Mouse (Mus musculus) neural tube, embryonic 12.5 days (tissue): ENCODE results near the gene Fam83f. TPM values are rescaled to one million over a fixed set of nuclear protein-coding genes. Genes with fewer than 3 reads are reported as not detected.

Source experiments
- ATAC-seq: fragments of 200-750 bp; cut with Nextera tagmentation; 2 replicates; pipeline ENCODE4 v1.8.0; 2017; ENCODE audit warnings: low read depth, mild to moderate bottlenecking, moderate TSS enrichment, moderate library complexity; ENCODE audit not compliant: low FRiP score
- H3K27ac ChIP-seq: fragments of 300-500 bp; sonication (generic); 2 replicates; pipeline ENCODE4 v1.5.1; 2016
- H3K27me3 ChIP-seq: fragments of 300-500 bp; sonication (generic); replicated peaks from 2 replicates; pipeline ENCODE4 v1.6.1; 2016; ENCODE audit warnings: mild to moderate bottlenecking
- H3K36me3 ChIP-seq: fragments of 300-500 bp; sonication (generic); 2 replicates; pipeline ENCODE4 v1.6.1; 2016; ENCODE audit warnings: mild to moderate bottlenecking
- H3K4me1 ChIP-seq: fragments of 300-500 bp; sonication (generic); 2 replicates; pipeline ENCODE4 v1.6.1; 2016
- H3K4me2 ChIP-seq: fragments of 300-500 bp; sonication (generic); replicated peaks from 2 replicates; pipeline ENCODE4 v1.6.1; 2016; ENCODE audit warnings: mild to moderate bottlenecking
- H3K4me3 ChIP-seq: fragments of 300-500 bp; sonication (generic); 2 replicates; pipeline ENCODE4 v1.5.1; 2016
- H3K9ac ChIP-seq: fragments of 300-500 bp; sonication (generic); 2 replicates; pipeline ENCODE4 v1.6.1; 2016; ENCODE audit warnings: mild to moderate bottlenecking
- H3K9me3 ChIP-seq: fragments of 300-500 bp; sonication (generic); 2 replicates; pipeline ENCODE4 v1.6.1; 2016; ENCODE audit warnings: mild to moderate bottlenecking
- WGBS: fragments of 180-500 bp; shearing (Covaris S2); methylation state at CpG from one replicate; pipeline ENCODE4 v1.1.7; 2016; 5-methylcytosine and 5-hydroxymethylcytosine counted together
- polyA plus RNA-seq: library from polyadenylated mRNA; unstranded; fragments of >200 nt; fragmentation: Nextera tagmentation; extraction: Ambion mirVana; gene quantifications from 2 replicates; pipeline ENCODE4 v1.2.1, GENCODE M21; 2016

The Fam83f gene
- polyA plus RNA-seq, 1 experiment from 2014 or later = 0.57 TPM

DNA sequence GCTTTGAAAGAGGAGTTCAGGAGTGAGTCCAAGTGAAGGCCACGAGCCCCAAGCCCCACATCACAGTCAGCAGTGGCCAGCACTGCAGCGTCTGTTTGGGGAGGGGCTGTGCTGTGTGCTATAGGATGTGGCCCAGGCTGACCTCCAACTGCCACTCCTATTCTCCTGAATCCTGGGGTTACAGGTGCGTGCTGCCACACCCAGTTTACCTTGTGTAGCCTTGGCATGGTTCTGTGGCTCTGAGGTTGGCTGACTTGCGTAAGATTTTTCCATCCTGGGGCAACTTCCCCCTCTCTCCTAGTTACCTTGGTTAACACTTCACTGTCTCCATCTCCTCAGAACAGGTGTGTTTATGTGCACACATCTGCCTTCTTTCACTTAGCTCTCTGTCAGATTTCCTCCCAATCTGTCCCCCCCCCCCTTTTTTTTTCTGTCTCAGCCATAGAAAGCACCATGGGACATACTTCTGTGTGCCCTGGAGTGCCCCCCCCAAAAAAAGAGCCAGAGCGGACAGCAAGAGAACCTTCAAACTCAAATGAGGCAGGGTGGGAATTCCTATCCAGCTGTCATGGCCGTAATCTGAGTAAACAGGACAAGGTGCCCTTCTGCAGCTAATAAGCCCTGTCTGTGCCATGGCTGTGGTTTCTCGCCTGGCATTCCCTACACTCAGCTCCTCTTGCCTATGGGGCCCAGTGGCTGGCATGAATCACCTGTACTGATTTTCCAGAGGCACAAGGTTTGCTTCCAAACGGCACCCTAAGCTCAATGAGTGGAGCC lies 30.0 kb downstream of the Fam83f start:
- no peak for ATAC-seq
- WGBS = 76% methylated on average over 8 of the region's 8 CpGs
- H3K4me2 ChIP-seq = no peak overlapping the region
- H3K36me3 ChIP-seq = no peaks in the 10 kb centered on the region
- H3K9ac ChIP-seq = no peak overlapping the region
- no peak overlapping the region for H3K27ac ChIP-seq
- H3K27me3 ChIP-seq = no peaks in the 10 kb centered on the region
- peaks cover 14% of the 10 kb centered on the region; the same call in 1 of the 2 replicates for H3K4me1 ChIP-seq
- H3K4me3 ChIP-seq = no peak overlapping the region
- H3K9me3 ChIP-seq = no peaks in the 10 kb centered on the region

DNA sequence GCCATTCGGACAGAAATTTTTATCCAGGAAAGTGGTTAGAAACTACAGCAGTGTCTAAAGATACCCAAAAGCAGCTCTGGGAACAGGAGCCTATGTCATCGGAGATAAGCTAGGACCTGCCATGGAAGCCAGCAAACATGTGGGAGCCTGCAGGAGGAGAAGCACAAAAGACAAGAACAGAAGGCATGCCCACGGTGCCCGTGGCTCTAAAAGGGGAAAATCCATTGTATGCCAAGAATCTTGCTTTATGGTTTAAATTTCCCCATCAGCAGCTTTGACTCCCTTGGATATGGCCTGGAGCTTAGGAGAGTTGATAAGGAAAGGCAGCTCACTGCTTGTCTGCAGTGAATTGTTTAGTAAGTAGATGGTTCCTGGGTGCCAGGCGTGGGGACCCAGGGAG lies 31.3 kb downstream of the Fam83f start:
- Histone ChIP-seq H3K36me3 (no peaks in the 10 kb centered on the region), H3K9ac (no peak overlapping the region), H3K4me3 (no peak overlapping the region), H3K27me3 (no peaks in the 10 kb centered on the region), H3K9me3 (no peaks in the 10 kb centered on the region), H3K4me2 (no peak overlapping the region), H3K27ac (no peak overlapping the region), H3K4me1 (peaks cover 15% of the 10 kb centered on the region; the same call in 1 of the 2 replicates)
- 85% methylated on average over 5 of the region's 5 CpGs for WGBS
- no peak for ATAC-seq

DNA sequence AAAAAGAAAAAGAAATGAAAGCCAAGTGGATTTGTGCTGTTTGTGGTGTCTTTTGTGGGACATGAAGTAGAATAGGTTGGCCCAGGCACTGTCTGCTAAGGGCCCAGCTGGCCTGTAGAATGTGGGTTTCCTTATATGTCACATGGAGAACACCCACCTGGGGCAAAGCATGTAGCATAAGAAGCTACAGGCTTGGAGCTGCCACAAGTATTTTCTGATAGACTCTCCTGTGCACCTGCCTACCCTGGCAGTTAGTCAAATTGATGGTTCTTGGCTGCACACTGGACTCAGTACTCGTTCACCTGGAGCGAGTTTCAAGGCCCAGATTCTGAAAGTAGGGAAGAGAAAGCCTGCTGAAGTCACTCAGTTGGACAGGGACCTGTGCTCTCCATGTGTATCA lies 31.8 kb downstream of the Fam83f start:
- 81% methylated on average over 2 of the region's 2 CpGs for WGBS
- Histone ChIP-seq H3K4me3 (no peak overlapping the region), H3K27me3 (no peaks in the 10 kb centered on the region), H3K9me3 (no peaks in the 10 kb centered on the region), H3K4me1 (peaks cover 11% of the 10 kb centered on the region; the same call in 1 of the 2 replicates), H3K9ac (no peak overlapping the region), H3K27ac (no peak overlapping the region), H3K36me3 (no peaks in the 10 kb centered on the region), H3K4me2 (no peak overlapping the region)
- ATAC-seq = no peak

DNA sequence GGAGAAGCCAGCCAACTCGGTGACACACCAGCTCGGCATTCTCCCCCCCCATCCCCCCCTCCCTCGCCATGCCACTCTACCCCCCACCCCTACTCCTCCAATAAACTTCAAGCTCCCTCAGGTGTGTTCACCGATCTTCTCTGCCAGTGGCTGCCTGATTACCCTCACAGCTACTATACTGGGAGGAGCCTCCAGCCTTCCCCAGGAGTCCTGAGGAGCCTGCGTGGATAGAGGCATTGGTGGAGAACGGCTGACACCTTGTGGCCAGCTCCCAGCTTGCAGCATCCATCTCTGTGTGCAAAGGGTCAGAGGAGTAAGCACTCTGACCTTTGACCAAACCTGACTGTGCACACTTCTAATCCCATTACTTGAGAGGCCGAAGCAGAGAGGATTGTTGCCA lies 32.6 kb downstream of the Fam83f start:
- H3K4me1 ChIP-seq = peaks cover 11% of the 10 kb centered on the region; the same call in 1 of the 2 replicates
- no peak overlapping the region for H3K27ac ChIP-seq
- 9% methylated on average over 7 of the region's 7 CpGs for WGBS
- no peak overlapping the region for H3K9ac ChIP-seq
- no peak overlapping the region for H3K4me3 ChIP-seq
- H3K27me3 ChIP-seq = no peaks in the 10 kb centered on the region
- H3K4me2 ChIP-seq = 0 out of 2 replicates have a peak overlapping the region, but pooled peaks have one; percentile 27
- no peaks in the 10 kb centered on the region for H3K36me3 ChIP-seq
- ATAC-seq = peak; percentile 64
- no peaks in the 10 kb centered on the region for H3K9me3 ChIP-seq

DNA sequence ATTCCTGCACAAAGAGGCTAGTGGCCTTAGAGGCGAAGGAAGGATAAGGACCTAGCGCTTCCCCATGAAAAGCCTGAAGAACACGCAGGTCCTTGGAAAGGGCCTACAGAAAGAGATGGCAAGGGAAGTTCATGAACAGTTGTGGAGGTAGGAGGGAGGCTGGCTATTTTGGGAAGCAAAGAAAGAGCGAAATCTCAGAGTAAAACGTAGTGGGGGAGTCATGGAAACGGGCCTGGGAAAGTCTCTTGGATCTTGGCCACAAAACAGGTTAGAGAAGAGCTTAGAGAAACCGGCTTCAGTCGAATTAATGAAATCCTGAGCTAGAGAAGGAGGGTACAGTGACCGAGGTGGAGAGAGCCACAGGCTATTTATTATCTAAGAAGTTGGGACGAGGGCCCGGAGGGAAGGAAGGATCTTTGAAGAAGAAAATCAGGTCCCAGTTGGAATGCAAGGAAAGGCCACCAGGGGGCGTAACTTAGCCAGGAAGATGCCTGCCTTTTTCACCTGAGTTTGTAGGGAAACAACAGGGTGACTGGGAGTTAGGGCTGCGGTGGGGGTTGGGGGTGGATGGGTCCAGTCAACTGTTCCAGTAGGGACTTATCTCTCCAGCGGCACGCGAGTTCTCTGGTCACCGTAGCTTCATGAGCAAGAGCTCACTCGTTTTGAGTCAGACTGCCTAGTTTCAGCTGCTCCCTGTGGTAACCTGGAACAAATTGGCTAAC lies 34.3 kb downstream of the Fam83f start:
- H3K4me1 ChIP-seq = peaks cover 11% of the 10 kb centered on the region; the same call in 1 of the 2 replicates
- no peak overlapping the region for H3K9ac ChIP-seq
- no peak overlapping the region for H3K27ac ChIP-seq
- H3K4me3 ChIP-seq = peak overlapping the region; percentile 11; the same call in 1 of the 2 replicates
- no peaks in the 10 kb centered on the region for H3K9me3 ChIP-seq
- peak overlapping the region; percentile 56 for H3K4me2 ChIP-seq
- 31% methylated on average over 18 of the region's 18 CpGs for WGBS
- H3K36me3 ChIP-seq = no peaks in the 10 kb centered on the region
- no peak for ATAC-seq
- H3K27me3 ChIP-seq = no peaks in the 10 kb centered on the region

DNA sequence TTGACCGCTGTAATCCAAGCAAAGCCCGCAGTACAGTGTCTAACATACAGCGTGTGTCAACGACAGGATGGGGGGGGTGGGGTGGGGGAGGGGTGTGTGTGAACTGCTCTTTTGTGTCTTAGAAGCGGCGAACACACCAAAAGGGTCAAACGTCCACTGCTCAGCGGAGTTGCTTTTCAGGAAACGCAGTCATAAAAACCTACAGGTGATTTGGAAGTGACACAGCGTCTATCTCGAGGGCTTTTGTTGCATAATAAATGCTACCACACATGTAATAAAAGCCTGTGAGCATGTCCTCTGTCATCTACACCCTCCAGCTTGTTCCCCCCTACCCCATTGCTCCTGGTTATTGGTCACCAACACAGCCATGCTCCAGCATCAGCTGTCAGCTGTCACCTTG lies 34.9 kb downstream of the Fam83f start:
- Histone ChIP-seq H3K4me3 (peak overlapping the region; percentile 11; the same call in 1 of the 2 replicates), H3K36me3 (no peaks in the 10 kb centered on the region), H3K27ac (no peak overlapping the region), H3K4me1 (peaks cover 11% of the 10 kb centered on the region; the same call in 1 of the 2 replicates), H3K9ac (no peak overlapping the region), H3K9me3 (no peaks in the 10 kb centered on the region), H3K4me2 (peak overlapping the region; percentile 56), H3K27me3 (no peaks in the 10 kb centered on the region)
- 16% methylated on average over 11 of the region's 11 CpGs for WGBS
- no peak for ATAC-seq

DNA sequence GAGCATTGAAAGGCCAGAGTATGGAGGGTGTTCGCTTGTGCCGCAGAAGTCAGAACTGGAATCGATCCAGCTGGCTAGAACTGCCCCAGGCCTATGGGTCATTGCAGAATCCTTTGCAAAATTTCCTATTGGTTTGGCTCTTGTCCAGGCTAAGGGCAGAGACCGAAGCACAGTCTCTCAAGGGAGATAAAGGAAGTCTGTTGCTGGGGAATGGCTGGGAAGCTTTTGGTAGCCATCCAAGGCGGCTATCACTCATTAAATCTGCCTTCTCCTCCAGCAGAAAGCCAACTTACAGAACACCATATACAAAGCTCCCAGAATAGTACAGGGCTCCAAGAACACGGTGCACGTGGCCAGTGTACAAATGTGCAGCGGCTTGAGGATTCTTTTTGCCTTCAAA lies 35.4 kb downstream of the Fam83f start:
- Histone ChIP-seq H3K27me3 (no peaks in the 10 kb centered on the region), H3K4me2 (peak overlapping the region; percentile 56), H3K4me3 (no peak overlapping the region), H3K9me3 (no peaks in the 10 kb centered on the region), H3K4me1 (peaks cover 13% of the 10 kb centered on the region), H3K9ac (no peak overlapping the region), H3K36me3 (no peaks in the 10 kb centered on the region), H3K27ac (peak overlapping the region; percentile 26; the same call in 1 of the 2 replicates)
- ATAC-seq = no peak
- 63% methylated on average over 8 of the region's 8 CpGs for WGBS

DNA sequence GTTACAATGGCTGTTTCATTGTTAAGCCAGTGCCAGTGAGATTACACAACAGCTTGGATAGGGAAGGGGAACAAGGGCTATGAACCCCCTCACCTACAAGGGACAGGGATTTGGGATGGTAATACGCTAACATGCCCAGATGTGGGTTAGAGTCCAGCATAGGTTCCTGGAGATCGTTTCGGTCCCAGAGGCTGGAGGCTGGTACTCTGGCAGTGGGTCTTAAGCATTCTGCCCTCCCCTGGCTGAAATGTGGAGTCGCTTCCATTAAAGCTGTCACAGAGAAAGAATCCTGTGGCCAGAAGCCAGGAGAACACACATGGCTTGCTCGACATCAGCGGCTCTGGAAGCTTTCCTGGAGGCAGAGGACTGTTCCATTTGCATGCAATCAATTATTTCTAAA lies 37.9 kb downstream of the Fam83f start:
- Histone ChIP-seq H3K27me3 (no peaks in the 10 kb centered on the region), H3K4me3 (no peak overlapping the region), H3K27ac (no peak overlapping the region), H3K9me3 (no peaks in the 10 kb centered on the region), H3K9ac (no peak overlapping the region), H3K4me1 (peaks cover 16% of the 10 kb centered on the region), H3K4me2 (no peak overlapping the region), H3K36me3 (no peaks in the 10 kb centered on the region)
- no peak for ATAC-seq
- 59% methylated on average over 6 of the region's 6 CpGs for WGBS

DNA sequence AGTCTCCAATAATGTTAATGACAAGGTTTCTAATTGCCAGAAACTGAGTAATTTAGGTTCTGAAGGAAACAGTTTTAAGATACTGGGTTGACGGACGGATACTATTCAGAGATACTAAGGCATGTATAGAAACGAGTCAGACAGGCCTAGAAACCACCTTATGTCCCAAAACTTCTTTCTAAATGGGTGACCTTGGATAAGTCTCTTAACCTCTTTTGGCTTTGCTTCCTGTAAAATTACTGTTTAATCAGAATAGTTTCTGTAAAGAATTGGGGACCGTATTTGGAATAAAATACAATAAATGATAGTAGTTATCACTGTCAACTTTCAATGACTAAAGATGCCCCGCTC lies 38.6 kb downstream of the Fam83f start:
- Histone ChIP-seq H3K4me3 (no peak overlapping the region), H3K9me3 (no peaks in the 10 kb centered on the region), H3K36me3 (no peaks in the 10 kb centered on the region), H3K9ac (no peak overlapping the region), H3K27me3 (no peaks in the 10 kb centered on the region), H3K4me1 (peaks cover 16% of the 10 kb centered on the region), H3K4me2 (peak overlapping the region; percentile 94), H3K27ac (no peak overlapping the region)
- WGBS = 18% methylated on average over 5 of the region's 5 CpGs
- ATAC-seq = no peak

DNA sequence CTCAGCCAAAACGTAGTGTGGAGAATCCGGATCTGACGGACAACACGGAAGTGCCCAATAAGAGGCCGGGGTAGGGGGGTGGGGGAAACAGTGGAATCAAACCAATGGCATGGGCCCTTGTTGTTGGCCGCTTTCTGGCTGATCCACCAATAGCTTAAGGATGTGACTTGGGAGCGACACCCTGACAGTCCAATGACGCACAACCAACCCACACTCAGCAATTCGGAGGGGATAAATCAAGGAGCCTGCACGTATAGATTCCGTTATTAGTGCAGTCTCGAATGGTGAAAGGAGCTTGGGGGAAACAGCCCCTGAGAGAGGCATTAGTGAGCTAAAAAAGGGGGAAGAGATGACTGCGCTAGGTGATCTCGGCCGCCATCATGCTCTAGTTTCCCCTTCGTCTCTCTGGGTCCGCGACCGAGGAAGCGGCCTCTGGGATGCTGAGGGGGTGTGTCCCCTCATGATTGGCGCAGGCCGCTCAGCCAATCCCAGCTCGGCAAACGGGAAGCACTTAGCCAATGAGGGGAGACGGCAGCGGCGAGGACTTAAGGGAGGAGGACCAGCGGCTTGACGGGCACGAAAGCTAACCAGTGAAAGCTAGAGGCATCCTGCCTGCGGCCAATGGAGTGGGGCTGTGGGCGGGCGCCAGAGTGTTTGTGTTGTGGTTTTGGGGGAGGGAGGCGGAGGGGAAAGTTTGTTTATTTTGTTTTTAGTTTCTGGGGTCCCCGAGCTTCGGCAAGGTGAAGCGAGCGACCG lies 39.1 kb downstream of the Fam83f start, which contains the start of gene Tnrc6b:
TSS of gene Tnrc6b (plus strand) at position 706 of the 756 bp plus-strand sequence.
- Histone ChIP-seq H3K4me2 (peak within 1 kb of the TSS; percentile 94), H3K9ac (peak within 1 kb of the TSS; percentile 83), H3K9me3 (no peaks in the 10 kb centered on the region), H3K4me1 (peaks cover 16% of the 10 kb centered on the region), H3K36me3 (no peaks in the 10 kb centered on the region), H3K27ac (peak within 1 kb of the TSS; percentile 68), H3K27me3 (no peaks in the 10 kb centered on the region), H3K4me3 (peak within 1 kb of the TSS; percentile 93)
- peak; percentile 96 for ATAC-seq
- WGBS = under 1% methylated on average over 39 of the region's 39 CpGs

DNA sequence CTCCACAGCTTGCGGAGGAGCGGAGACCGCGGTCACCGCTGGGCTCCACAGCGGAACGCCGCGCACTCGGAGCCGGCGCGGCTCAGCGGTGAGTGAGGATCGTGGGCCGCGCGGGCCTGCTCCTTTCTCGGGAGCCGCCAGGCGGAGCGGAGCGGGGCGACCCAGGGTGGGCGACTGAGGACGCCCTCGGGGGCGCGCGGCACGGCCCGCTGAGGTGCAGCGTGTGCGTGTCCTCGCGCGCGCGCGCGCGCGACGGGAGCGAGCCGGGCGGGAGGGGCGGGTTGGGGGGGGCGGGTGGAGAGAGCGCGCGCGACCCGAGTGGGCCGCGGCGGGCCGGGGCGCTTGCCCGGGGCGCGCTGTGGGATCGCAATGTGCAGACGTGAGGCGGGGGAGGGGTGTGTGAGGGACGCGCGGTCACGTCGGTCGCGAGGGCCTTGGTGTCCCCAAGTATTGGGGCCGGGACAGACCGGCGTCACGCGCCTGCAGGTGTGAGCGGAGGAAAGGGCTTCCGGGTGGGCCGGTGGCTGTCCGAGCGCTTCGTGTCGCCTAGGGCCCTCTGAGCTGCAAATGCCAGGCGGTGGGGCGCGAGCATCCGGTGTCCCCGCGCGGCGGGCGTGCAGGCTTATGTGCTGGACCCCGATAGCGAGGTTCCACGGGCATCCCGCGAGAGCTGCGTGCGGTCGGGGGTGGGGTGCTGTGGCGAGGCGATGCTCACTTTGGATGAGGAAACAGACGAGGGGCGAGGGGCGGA lies 39.9 kb downstream of the Fam83f start:
- no peaks in the 10 kb centered on the region for H3K9me3 ChIP-seq
- peak overlapping the region; percentile 83 for H3K9ac ChIP-seq
- ATAC-seq = peak; percentile 46
- peak overlapping the region; percentile 93 for H3K4me3 ChIP-seq
- no peaks in the 10 kb centered on the region for H3K36me3 ChIP-seq
- WGBS = under 1% methylated on average over 103 of the region's 106 CpGs
- peak overlapping the region; percentile 64 for H3K27ac ChIP-seq
- H3K27me3 ChIP-seq = no peaks in the 10 kb centered on the region
- peak overlapping the region; percentile 94 for H3K4me2 ChIP-seq
- H3K4me1 ChIP-seq = peaks cover 12% of the 10 kb centered on the region
